Mouse (Mus musculus) embryonic stem cell, embryonic (primary cell): ENCODE measurements around the gene Cmtr1.

Experiments used
- CTCF ChIA-PET, 4 experiments: fragments of 300-600 bp in 2 of 4; fragments of 350-600 bp in 2 of 4; sonication (Branson Sonifier 250); formaldehyde crosslinking; loops; one replicate each; lab custom pipeline; 2022; ENCODE audit warnings: inconsistent platforms in 2 of 4; lab: Charles Lee
- POLR2A ChIA-PET, 4 experiments: fragments of 300-600 bp in 2 of 4; fragments of 350-600 bp in 2 of 4; sonication (Branson Sonifier 250); formaldehyde crosslinking; loops; one replicate each; lab custom pipeline; 2022; ENCODE audit warnings: antibody characterized with exemption in 4 of 4, inconsistent platforms in 1 of 4; lab: Charles Lee

Gene Cmtr1

GRCm38 (mm10) chr17:29660076-29660761, at the start of gene Cmtr1:
Gene Cmtr1 (plus strand): TSS chr17:29660595.
- POLR2A ChIA-PET = interaction anchor here in 3 of 4 experiments (0.6 to 6.9 kb wide), 24 partner anchors 9 to 1808 kb away, joined by 3 to 51 read pairs (median 4); partner anchors contain the start of genes Gm28043 (in 1 of the 3) and Rnf8 (in 1 of the 3)
- CTCF ChIA-PET = interaction anchor here in 3 of 4 experiments (0.6 to 1.4 kb wide), 3 partner anchors 24 to 386 kb away, joined by 3 to 6 read pairs (median 4); no protein-coding TSS in a partner anchor

GRCm38 (mm10) chr17:29613453-29613852, 46.9 kb upstream of the Cmtr1 start:
- CTCF ChIA-PET = interaction anchor here in 2 of 4 experiments (1.2 to 2.2 kb wide), 2 partner anchors 10 kb away, joined by 6 to 7 read pairs; no protein-coding TSS in a partner anchor
- POLR2A ChIA-PET = interaction anchor here in 1 of 4 experiments (0.9 to 1.0 kb wide), 2 partner anchors 14 to 19 kb away, joined by 3 read pairs; no protein-coding TSS in a partner anchor

GRCm38 (mm10) chr17:29614115-29615023, 46.0 kb upstream of the Cmtr1 start, which contains the start of the genes Rnf8 and Gm28043:
Gene Rnf8 (plus strand): TSS chr17:29614790.
Gene Gm28043 (plus strand): TSS chr17:29614876.
- POLR2A ChIA-PET = interaction anchor here (0.7 to 6.7 kb wide), 27 partner anchors 8 to 346 kb away, joined by 3 to 99 read pairs (median 5); partner anchors contain the start of genes BC004004 (in 1 of the 4) and Cmtr1 (in 1 of the 4)
- CTCF ChIA-PET = interaction anchor here in 3 of 4 experiments (0.6 to 2.3 kb wide), 13 partner anchors 9 to 1850 kb away, joined by 3 to 11 read pairs (median 3); no protein-coding TSS in a partner anchor

- ChIA-PET CTCF (interaction anchor here in 3 of 4 experiments (0.6 to 2.3 kb wide), 14 partner anchors 10 to 1850 kb away, joined by 3 to 11 read pairs (median 3); no protein-coding TSS in a partner anchor), POLR2A (interaction anchor here (0.7 to 6.7 kb wide), 30 partner anchors 9 to 346 kb away, joined by 3 to 99 read pairs (median 4); partner anchors contain the start of genes BC004004 (in 1 of the 4) and Cmtr1 (in 1 of the 4))
These were observed 45.3 kb upstream of the Cmtr1 start for GRCm38 (mm10) chr17:29615024-29615551.

- ChIA-PET CTCF (interaction anchor here in 3 of 4 experiments (0.6 to 2.3 kb wide), 6 partner anchors 10 to 39 kb away, joined by 3 to 11 read pairs (median 7); no protein-coding TSS in a partner anchor), POLR2A (interaction anchor here (0.7 to 6.7 kb wide), 18 partner anchors 12 to 269 kb away, joined by 3 to 99 read pairs (median 6); no protein-coding TSS in a partner anchor)
These were observed 44.8 kb upstream of the Cmtr1 start for GRCm38 (mm10) chr17:29615616-29616015.

GRCm38 (mm10) chr17:29619231-29619630, 41.2 kb upstream of the Cmtr1 start:
- POLR2A ChIA-PET = interaction anchor here (0.5 to 6.7 kb wide), 11 partner anchors 8 to 47 kb away, joined by 3 to 99 read pairs (median 4); no protein-coding TSS in a partner anchor
- CTCF ChIA-PET = interaction anchor here in 1 of 4 experiments (0.8 to 1.4 kb wide), 2 partner anchors 17 to 90 kb away, joined by 3 to 4 read pairs; no protein-coding TSS in a partner anchor

- ChIA-PET CTCF (no interaction called here), POLR2A (interaction anchor here in 2 of 4 experiments (1.3 to 9.8 kb wide), 4 partner anchors 6 to 17 kb away, joined by 3 to 99 read pairs (median 8); partner anchors contain the start of genes Gm28043 (in 2 of the 2) and Rnf8 (in 2 of the 2))
These were observed 36.9 kb upstream of the Cmtr1 start for GRCm38 (mm10) chr17:29623488-29623887.

- ChIA-PET CTCF (interaction anchor here in 3 of 4 experiments (0.7 to 1.8 kb wide), 7 partner anchors 9 to 256 kb away, joined by 3 to 15 read pairs (median 4); no protein-coding TSS in a partner anchor), POLR2A (interaction anchor here in 3 of 4 experiments (0.5 to 9.8 kb wide), 16 partner anchors 9 to 692 kb away, joined by 3 to 99 read pairs (median 4); partner anchors contain the start of genes Gm28043 (in 3 of the 3), Rnf8 (in 3 of the 3) and Cmtr1 (in 2 of the 3))
These were observed 33.1 kb upstream of the Cmtr1 start for GRCm38 (mm10) chr17:29627285-29627684.

GRCm38 (mm10) chr17:29628946-29629345, 31.4 kb upstream of the Cmtr1 start:
- POLR2A ChIA-PET = interaction anchor here (0.9 to 9.8 kb wide), 18 partner anchors 8 to 109 kb away, joined by 3 to 99 read pairs (median 4); partner anchors contain the start of genes Gm28043 (in 4 of the 4), Rnf8 (in 4 of the 4), Ccdc167 (in 1 of the 4) and Cmtr1 (in 1 of the 4)
- CTCF ChIA-PET = interaction anchor here in 3 of 4 experiments (0.6 to 1.5 kb wide), 8 partner anchors 8 to 134 kb away, joined by 3 to 11 read pairs (median 4); partner anchors contain the start of genes Gm28043 (in 2 of the 3) and Rnf8 (in 2 of the 3)

GRCm38 (mm10) chr17:29629620-29630019, 30.8 kb upstream of the Cmtr1 start:
- POLR2A ChIA-PET = interaction anchor here (0.5 to 9.8 kb wide), 21 partner anchors 9 to 164 kb away, joined by 3 to 99 read pairs (median 4); partner anchors contain the start of genes Gm28043 (in 4 of the 4), Rnf8 (in 4 of the 4), Ccdc167 (in 1 of the 4) and Cmtr1 (in 1 of the 4)
- CTCF ChIA-PET = interaction anchor here in 3 of 4 experiments (0.6 to 1.5 kb wide), 8 partner anchors 8 to 133 kb away, joined by 3 to 11 read pairs (median 4); partner anchors contain the start of genes Gm28043 (in 2 of the 3) and Rnf8 (in 2 of the 3)

GRCm38 (mm10) chr17:29632312-29632711, 28.1 kb upstream of the Cmtr1 start:
- ChIA-PET CTCF (interaction anchor here (0.6 to 1.5 kb wide), 7 partner anchors 29 to 1650 kb away, joined by 3 to 22 read pairs (median 3); no protein-coding TSS in a partner anchor), POLR2A (interaction anchor here (0.6 to 9.8 kb wide), 19 partner anchors 8 to 1055 kb away, joined by 3 to 99 read pairs (median 4); partner anchors contain the start of genes Gm28043 (in 1 of the 4), Rnf8 (in 1 of the 4) and Tbc1d22b (in 1 of the 4))

- POLR2A ChIA-PET = interaction anchor here in 3 of 4 experiments (0.6 to 5.6 kb wide), 8 partner anchors 8 to 504 kb away, joined by 3 to 37 read pairs (median 5); no protein-coding TSS in a partner anchor
- CTCF ChIA-PET = interaction anchor here (0.5 to 2.7 kb wide), 31 partner anchors 8 to 1257 kb away, joined by 3 to 15 read pairs (median 4); partner anchors contain the start of genes Gm28043 (in 2 of the 4) and Rnf8 (in 2 of the 4)
These were observed 24.9 kb upstream of the Cmtr1 start for GRCm38 (mm10) chr17:29635492-29635891.

- ChIA-PET POLR2A (interaction anchor here in 2 of 4 experiments (0.6 to 5.6 kb wide), 11 partner anchors 8 to 69 kb away, joined by 3 to 37 read pairs (median 3); no protein-coding TSS in a partner anchor), CTCF (interaction anchor here (0.5 to 2.7 kb wide), 43 partner anchors 8 to 1257 kb away, joined by 3 to 15 read pairs (median 4); partner anchors contain the start of genes Gm28043 (in 2 of the 4), Rnf8 (in 2 of the 4) and Cmtr1 (in 1 of the 4))
These were observed 24.3 kb upstream of the Cmtr1 start for GRCm38 (mm10) chr17:29636118-29636517.

GRCm38 (mm10) chr17:29637377-29637776, 23.0 kb upstream of the Cmtr1 start:
- ChIA-PET CTCF (interaction anchor here in 3 of 4 experiments (0.5 to 2.7 kb wide), 10 partner anchors 9 to 136 kb away, joined by 4 to 15 read pairs (median 4); no protein-coding TSS in a partner anchor), POLR2A (interaction anchor here in 2 of 4 experiments (0.7 to 5.6 kb wide), 6 partner anchors 10 to 310 kb away, joined by 3 to 37 read pairs (median 4); partner anchors contain the start of gene Cmtr1 (in 1 of the 2))

- ChIA-PET POLR2A (interaction anchor here in 2 of 4 experiments (0.6 to 5.6 kb wide), 10 partner anchors 9 to 994 kb away, joined by 3 to 37 read pairs (median 4); partner anchors contain the start of genes Cmtr1 (in 1 of the 2), Gm28043 (in 1 of the 2) and Rnf8 (in 1 of the 2)), CTCF (interaction anchor here in 2 of 4 experiments (0.6 to 2.7 kb wide), 6 partner anchors 10 to 245 kb away, joined by 3 to 15 read pairs (median 4); no protein-coding TSS in a partner anchor)
These were observed 22.5 kb upstream of the Cmtr1 start for GRCm38 (mm10) chr17:29637895-29638294.
